Mouse (Mus musculus) splenic B cell, adult 2 months (primary cell): ENCODE data around the gene Pou2f3.

Experiments used
- DNase-seq: peaks from one replicate; pipeline ENCODE4 v3.0.0-alpha.2; 2011; ENCODE audit warnings: low read depth, low spot score
- H3K27me3 ChIP-seq: 2 replicates; pipeline ENCODE4 v1.6.1; 2012; ENCODE audit warnings: mild to moderate bottlenecking, low read length, moderate library complexity, mixed read lengths; ENCODE audit not compliant: control insufficient read depth, poor library complexity, insufficient read depth, severe bottlenecking
- H3K36me3 ChIP-seq: 2 replicates; pipeline ENCODE4 v1.6.1; 2012; ENCODE audit warnings: mild to moderate bottlenecking, low read length, moderate library complexity, mixed read lengths; ENCODE audit not compliant: control insufficient read depth, poor library complexity, insufficient read depth, severe bottlenecking

Pou2f3 gene

DNA sequence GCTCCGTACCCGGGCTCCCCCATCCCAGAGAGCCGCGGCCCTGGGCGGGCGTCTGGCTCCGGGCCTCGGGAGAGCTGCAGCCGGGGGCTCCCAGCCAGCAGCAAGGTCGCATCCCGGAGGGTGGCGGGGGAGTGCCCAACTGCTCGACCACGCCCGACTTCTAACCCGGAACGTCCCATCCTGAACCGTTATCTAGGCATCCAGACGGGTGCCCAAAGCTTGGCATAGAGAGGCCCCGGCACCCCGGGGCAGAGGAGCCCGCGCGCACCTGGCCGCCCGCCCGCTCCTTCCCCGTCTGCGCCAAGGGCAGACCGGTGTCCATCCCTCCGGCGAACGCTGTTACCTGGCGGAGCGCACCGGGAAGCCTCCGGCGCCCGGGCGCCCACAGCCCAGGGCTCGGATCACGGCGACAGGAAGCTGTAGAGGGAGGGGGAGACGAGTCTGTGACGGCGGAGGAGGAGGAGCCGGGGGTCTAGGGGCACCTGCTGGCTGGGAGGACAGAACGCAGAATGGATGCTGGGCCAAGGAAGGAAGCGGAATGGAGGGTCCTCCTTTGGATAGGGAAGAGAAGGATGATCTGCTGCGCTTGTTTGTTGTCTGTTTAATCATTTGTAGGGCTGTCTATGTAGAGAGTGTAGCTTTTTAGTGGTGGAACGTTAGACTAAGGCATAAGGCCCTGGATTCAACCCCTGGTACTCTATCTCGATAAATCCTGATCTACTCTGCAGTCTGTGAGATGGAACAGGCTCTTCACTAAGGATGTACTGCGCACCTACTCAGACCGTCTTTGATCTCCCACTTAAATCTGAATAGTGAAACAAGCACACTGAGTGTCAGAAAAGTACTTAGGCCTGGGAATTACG, 93.8 kb downstream of the Pou2f3 start, which contains the start of gene Tmem136:
Tmem136 (minus strand) TSS at position 437 of the 863 bp plus-strand sequence.
- no peak for DNase-seq
- H3K36me3 ChIP-seq, result no peaks in the 10 kb centered on the region
- no peaks in the 10 kb centered on the region for H3K27me3 ChIP-seq

DNA sequence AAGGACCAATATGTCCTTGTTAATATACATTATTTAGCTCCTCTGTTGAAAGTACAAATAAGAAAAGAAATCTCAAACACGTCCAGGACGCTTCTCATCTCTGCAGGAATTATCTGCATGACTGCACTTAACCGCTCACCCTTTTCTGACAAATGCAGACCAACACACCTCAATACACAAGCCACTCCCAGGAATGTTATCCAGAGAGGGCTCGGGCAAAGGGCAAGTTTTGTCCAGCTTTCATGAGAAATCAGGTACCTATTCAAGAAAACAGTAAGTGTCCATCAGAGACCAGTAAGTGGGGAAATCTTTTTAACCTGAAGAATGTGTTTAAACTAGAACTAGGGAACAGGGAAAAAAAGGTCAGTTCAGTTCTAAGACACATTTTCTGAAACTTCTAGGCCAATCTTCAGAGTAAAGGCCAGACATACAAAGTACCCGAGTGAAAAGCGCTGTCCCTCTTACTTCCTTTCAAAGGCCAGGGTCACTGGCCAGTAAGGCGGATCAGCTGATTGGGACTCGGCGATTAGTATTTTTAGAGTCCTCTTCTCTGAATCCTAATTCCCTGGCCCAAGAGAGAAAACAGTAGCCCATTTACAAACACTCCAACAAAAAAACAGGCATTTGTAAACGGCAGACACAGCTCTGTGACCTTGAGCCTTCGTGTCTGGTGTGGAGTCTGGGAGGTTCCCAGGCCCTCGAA, 94.6 kb downstream of the Pou2f3 start:
- Histone ChIP-seq H3K27me3 (no peaks in the 10 kb centered on the region), H3K36me3 (no peaks in the 10 kb centered on the region)
- DNase-seq, result no peak

DNA sequence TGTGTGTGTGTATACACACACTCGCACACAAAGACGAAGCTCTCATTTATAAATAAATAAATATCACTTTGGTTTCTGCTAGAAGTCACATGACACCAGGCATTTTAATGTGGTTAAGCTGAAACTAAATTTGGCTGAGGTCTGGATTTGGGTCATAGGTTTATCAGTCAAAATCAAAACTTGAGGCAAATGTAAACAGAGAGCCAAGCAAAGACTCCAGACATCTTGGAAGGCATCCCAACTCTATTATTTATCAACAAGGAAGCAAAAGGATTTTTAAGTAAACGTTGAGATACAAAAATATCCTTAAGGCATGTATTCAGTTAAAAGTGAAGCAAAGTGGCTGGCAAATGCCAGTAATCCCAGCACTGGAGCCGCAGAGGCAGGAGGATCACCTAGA, 95.3 kb downstream of the Pou2f3 start:
- no peaks in the 10 kb centered on the region for H3K27me3 ChIP-seq
- DNase-seq, result no peak

DNA sequence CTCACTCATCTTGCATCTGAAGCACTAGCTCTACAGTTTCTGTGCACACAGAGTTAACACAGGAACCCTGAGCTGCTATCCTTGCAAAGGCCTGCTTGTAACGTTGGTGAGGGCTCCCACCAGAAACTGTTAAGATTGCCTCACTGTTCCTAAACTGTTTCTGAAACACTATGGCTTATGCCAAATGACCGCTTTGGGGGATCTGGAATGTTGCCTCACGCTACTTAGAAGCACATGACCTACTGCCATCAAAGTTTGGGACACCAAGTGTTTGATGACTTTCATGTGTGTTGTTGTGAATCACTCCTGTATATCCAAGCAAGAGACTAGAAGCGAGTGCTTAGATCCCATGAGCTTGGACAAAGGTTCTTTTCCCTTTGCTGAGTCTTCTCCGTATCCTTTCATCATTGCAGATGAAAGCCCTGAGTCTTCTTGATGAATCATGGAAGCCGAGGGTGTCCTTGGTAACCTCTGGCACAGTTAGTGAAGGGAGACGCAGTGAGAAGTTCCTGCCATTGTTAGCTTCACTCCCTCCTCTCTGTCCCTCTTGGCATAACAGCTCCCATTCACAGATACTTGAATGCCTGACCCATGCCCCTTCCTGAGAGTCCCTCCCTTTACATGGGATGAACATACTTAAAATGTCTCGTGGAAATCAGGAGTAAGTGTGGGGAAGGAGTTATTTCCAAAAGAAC, 99.7 kb downstream of the Pou2f3 start:
- Histone ChIP-seq H3K36me3 (no peaks in the 10 kb centered on the region), H3K27me3 (no peaks in the 10 kb centered on the region)
- DNase-seq, result no peak

More for the DNA sequence above, 95.3 kb downstream of the Pou2f3 start:
- no peaks in the 10 kb centered on the region for H3K36me3 ChIP-seq

DNA sequence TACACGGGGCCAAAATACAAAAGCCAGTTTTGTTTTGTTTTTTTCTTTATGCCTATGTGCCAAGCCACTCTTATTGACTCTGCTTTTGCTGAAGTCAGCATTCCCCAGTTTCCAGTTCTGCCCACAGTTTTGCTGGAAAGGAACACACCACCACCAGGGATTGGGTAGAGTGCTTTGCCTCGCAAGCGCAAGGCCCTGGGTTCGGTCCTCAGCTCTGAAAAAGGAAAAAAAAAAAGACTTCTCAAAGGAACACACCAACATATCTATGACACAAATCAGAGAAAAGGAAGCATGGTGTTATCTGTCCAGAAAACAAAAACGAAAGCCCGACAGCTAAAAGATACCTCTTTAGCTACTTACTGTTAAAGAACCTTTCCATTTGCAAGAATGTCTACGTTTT, 101.0 kb downstream of the Pou2f3 start:
- H3K27me3 ChIP-seq, result no peaks in the 10 kb centered on the region; the same call in none of the 2 replicates
- DNase-seq, result no peak

DNA sequence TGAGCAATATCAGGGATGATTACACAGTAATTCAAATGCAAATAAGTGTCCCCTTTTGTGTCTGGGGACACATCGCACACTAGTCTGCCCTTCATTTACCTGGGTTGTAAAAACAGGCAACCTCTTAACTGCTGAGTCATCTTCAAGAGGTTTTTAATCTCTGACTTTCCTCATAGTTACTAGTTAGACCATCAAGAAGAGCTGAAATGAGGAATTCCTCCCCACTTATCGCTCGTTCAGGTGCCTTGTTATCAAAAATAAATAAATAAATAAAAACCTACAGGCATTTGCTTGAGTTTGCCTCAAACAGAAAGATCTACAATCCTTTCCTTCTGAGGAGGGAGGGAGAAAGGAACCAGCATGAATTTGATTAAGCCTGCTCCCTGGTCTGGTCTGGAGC, 101.4 kb downstream of the Pou2f3 start:
- no peak for DNase-seq
- no peaks in the 10 kb centered on the region; the same call in none of the 2 replicates for H3K27me3 ChIP-seq
- no peaks in the 10 kb centered on the region for H3K36me3 ChIP-seq

More for the DNA sequence above, 101.0 kb downstream of the Pou2f3 start:
- H3K36me3 ChIP-seq, result no peaks in the 10 kb centered on the region

DNA sequence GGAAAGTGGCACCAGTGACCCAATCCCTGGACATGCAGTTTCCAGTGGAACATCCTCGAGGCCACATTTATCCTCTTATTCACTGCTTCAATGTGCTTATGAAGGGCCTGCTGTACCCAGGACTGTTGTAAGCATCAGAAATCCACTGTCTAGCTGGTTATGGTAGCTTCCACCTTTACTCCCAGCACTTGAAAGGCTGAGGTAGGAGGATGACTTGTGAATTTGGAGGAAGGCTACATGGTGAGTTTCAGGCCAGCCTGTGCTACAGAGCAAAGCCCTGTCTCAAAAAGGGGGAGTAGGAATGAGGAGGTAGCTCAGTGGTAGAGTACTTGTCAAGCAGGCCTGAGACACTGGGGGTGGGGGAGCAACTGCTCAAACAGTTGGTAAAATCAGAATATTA, 102.1 kb downstream of the Pou2f3 start:
- Histone ChIP-seq H3K36me3 (no peaks in the 10 kb centered on the region), H3K27me3 (no peaks in the 10 kb centered on the region; the same call in none of the 2 replicates)
- no peak for DNase-seq

DNA sequence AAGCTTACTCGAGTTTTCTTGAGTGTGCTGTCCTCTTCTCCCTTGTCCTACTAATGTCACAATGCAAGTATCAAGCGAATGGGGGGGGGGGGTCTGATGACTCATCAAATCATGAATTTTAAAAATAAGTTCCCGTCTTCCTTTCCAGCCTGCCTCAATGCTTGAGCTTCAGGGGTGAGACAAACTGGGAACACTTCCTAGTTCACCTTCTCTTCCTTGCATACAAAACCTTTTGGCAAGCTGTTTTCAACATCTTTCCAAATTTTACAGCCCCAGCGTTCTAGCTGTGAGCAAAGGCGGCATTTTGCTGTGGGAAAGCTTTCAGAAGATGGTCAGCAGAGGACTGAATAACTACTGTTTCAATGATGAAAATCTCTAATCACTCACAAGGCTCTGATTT, 102.6 kb downstream of the Pou2f3 start:
- Histone ChIP-seq H3K36me3 (no peaks in the 10 kb centered on the region), H3K27me3 (no peaks in the 10 kb centered on the region; the same call in none of the 2 replicates)
- no peak for DNase-seq

DNA sequence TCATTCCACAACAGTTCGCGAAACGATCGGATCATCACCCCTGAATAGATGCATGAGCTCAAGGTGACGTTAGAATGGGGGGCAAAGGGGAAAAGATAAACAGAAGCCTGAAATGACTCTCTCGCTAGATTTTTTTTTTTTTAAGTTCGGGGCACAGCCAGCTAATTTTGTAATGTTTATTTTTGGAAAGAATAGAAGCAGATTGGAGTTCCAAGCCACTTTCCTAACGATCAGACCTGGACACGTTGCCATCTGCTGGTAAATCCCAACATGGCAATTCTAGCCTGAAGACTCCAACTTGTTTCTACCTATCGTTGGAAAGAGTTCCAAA, 103.0 kb downstream of the Pou2f3 start, which contains the start of gene Arhgef12:
Arhgef12 (minus strand) TSS at position 53 of the 331 bp plus-strand sequence.
- no peak for DNase-seq
- H3K27me3 ChIP-seq, result no peaks in the 10 kb centered on the region; the same call in none of the 2 replicates

DNA sequence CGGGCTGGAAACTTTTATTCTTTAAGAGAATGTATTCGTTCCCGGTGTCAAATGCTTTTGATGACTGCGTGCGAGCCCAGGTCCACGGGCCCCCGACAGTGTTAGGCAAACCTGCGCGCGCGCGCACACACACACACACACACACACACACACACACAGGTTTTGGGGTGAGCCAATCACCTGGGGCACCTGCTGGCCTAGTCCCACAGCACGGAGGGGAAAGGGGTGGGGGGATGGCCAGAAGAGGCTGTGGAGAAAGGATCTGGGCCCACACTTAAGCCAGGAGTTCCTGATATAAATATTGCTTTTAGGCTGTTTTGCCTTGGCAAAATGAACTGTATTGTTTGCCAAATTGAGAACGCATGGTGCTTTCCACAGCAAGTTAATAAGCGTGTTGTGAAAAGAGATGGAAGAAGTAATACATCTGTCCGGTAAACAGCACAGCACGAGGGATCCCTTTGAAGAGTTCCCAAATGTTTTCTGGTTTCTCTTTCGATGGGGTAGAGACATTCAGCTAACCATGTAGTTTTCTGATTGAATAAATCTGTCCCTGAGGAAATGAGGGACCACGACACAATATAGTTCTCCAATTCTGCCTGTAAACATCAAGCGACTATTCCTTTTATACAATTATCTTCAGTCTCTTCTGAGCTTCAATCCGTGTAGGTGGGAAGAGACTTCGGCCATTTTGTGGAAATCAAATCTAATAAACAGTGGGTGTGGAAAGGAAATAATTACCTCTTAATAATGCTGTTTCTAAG, 103.6 kb downstream of the Pou2f3 start:
- DNase-seq, result no peak
- no peaks in the 10 kb centered on the region; the same call in none of the 2 replicates for H3K27me3 ChIP-seq
- H3K36me3 ChIP-seq, result no peaks in the 10 kb centered on the region

More for the DNA sequence above, 103.0 kb downstream of the Pou2f3 start, which contains the start of gene Arhgef12:
- no peaks in the 10 kb centered on the region for H3K36me3 ChIP-seq

DNA sequence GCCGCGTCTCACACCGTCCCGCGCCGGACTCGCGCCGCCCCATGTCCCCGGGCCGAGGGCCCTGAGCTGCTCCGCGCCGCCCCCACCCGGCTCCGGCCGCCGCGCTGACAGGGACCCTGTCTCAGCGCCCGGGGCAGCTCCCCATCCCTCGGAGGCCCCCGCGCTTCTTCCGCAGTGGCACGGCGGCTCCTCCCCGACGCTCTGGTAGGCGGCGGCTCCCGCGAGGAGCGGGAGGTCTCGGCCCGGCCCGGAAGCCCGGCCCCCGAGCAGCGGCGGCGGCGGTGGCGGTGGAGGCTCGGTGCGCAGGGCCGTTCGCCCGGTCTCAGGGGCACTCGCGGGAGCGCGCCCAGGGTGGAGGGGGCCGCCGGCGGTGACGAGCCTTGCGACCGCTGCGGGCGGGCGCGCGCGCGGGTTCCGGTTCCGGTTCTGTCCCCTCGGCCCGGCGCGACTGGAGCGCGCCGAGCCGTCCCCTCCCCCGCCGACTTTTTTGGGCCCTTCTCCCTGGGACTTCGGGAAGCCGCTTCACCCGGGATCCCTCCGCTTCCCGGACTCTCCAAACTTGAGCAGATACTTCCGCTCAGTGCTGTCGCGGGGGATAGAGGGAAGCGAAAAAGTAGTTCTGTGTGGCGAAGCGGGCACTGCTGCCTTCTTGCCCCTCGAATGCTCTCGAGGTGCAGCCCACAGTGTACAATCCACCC, 104.4 kb downstream of the Pou2f3 start:
- H3K36me3 ChIP-seq, result no peaks in the 10 kb centered on the region
- peak; percentile 59 for DNase-seq
- no peaks in the 10 kb centered on the region; the same call in none of the 2 replicates for H3K27me3 ChIP-seq

DNA sequence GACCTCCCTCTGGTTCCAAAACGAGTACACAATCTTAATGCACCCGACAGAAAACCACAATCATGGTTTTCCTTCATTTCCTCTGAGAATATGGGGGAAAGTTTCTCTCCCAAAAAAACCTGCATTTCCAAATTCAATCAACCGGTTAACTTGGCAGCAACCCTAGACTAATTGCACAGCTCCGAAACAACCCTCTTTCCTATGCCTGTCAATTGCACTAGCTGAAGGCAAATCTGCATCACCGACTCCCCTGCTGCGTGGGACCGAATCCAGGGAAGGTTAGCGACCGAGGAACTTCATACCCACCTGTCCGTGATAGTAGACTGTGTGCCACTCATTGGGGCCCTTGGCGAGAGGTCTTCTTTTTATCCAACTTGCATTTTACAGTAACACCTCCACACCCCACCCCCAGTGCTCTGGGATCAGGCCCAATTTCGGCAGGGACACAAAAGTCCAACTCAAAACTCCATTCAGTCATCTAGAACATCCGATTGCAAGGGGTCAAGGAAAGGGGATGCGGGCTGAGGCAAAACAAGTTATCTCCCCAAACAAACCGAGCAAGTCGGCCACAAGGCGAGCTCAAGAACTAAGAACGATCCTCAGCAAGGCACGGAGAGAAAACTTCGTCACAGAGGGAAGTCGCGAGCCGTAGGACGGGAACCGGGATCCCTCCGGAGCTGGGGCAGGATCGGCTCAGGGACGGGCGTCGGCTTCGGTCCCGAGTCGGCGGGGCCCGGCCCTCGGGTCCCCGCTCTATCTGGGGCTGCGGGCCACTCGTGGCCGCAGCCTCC, 105.1 kb downstream of the Pou2f3 start:
- Histone ChIP-seq H3K36me3 (no peaks in the 10 kb centered on the region), H3K27me3 (no peaks in the 10 kb centered on the region; the same call in none of the 2 replicates)
- DNase-seq, result peak; percentile 23

DNA sequence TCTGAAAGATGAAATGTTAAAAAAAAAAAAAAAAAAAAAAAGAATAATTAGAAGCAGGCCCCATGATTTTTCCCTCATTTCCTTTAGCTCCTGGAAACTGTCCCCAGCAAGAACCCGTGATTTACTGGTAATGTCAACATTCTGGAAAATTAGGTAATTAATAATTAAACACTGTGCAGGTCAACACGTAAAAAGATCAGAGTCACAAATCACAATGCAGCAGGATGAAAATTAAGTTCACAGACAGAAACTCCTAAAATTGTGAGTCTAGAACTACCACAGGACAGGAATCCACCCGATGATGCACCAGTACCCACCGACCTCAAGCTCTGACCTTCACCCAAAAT, 105.7 kb downstream of the Pou2f3 start:
- no peak for DNase-seq
- no peaks in the 10 kb centered on the region; the same call in none of the 2 replicates for H3K27me3 ChIP-seq
- no peaks in the 10 kb centered on the region for H3K36me3 ChIP-seq
